ENCODE assay signal across 21 mouse cellular contexts in genomic region chr7:99946356-99946755, GRCm38 (mm10). TPM values are rescaled to one million over a fixed set of nuclear protein-coding genes. Genes with fewer than 3 reads are reported as not detected.
DNase-seq lines count a peak whose midpoint lies in the region; TF ChIP-seq lines count a peak whose summit lies in the region.
"Had no signal": no experiment of that assay in that cellular context is flagged by ENCODE, and none has a peak within 500 bp of the region (broad histone marks: within the 10 kb centered on the region; RNA-seq: fewer than 3 reads in every experiment).

No protein-coding gene starts in this region.

- H3K4me3 ChIP-seq in gastrocnemius, adult 2 months = no peak overlapping the region
- H3K4me3 ChIP-seq in macrophage (ENCODE audit: inconsistent target) = no peak overlapping the region
- H3K4me3 ChIP-seq: heart, embryonic 13.5 days had no signal

- 58% methylated on average over 4 of the region's 4 CpGs for WGBS in macrophage (ENCODE audit: missing documents)

- TF ChIP-seq CTCF in gastrocnemius, adult 2 months (IDR thresholded peaks at IDR 0.05) = no peak

- intact Hi-C loops in gastrocnemius, adult 2 months (cut with DNase I) = no loop called here
- intact Hi-C loops in heart, postnatal 10 days (cut with DNase I) = no loop called here

- DNase-seq in gastrocnemius, adult 2 months = no peak
- DNase-seq in gastrocnemius, postnatal 10 days = no peak
- peak; percentile 37 for DNase-seq in lung, postnatal 36 days
- DNase-seq in lung, adult 18-20 months = no peak
- peak; percentile 39 for DNase-seq in R1 (ENCODE audit: low read depth, low spot score)
- DNase-seq in heart, postnatal 10 days = no peak
- no peak for DNase-seq in kidney, adult 8-10 months
- DNase-seq: adrenal gland, postnatal 10 days; cerebellum, adult 9-10 months; embryo, embryonic 11 days; forebrain, postnatal 0 days; gastrocnemius, postnatal 25 days; kidney, postnatal 10 days; liver; right cerebral cortex, postnatal 25 days; thymus, adult 18-20 months had no signal

- no peaks in the 10 kb centered on the region for H3K79me2 ChIP-seq in macrophage (ENCODE audit: inconsistent target)

- H3K27ac ChIP-seq in gastrocnemius, adult 2 months = peak overlapping the region; percentile 38
- H3K27ac ChIP-seq in macrophage = peak overlapping the region; percentile 29; the same call in 1 of the 2 replicates
- H3K27ac ChIP-seq: heart, embryonic 13.5 days had no signal

- peaks cover 46% of the 10 kb centered on the region for H3K36me3 ChIP-seq in macrophage (ENCODE audit: inconsistent target)

RNA-seq across cellular contexts. Expression of gene Rnf169, which starts 33.9 kb away (rescaled TPM):
- 1 to 10 TPM; 8.1 to 10.0 TPM for total RNA-seq in gastrocnemius, adult 2 months (2021)
- 10 to 100 TPM in 1 of 2 experiments, 1 to 10 TPM in 1; 9.2 to 10.5 TPM for total RNA-seq in gastrocnemius, postnatal 10 days (2021)
- 100 to 1,000 TPM in 15 of 26 experiments, 10 to 100 TPM in 11; 44.4 to 168 (median 106) TPM for total RNA-seq in macrophage (2018; cell fraction: chromatin; rRNA removed)
- total RNA-seq in macrophage (2018; cell fraction: cytosol; rRNA removed) = 10 to 100 TPM in 23 of 26 experiments, 1 to 10 TPM in 3; 6.1 to 24.9 (median 18.3) TPM
- 100 to 1,000 TPM in 4 of 26 experiments, 10 to 100 TPM in 22; 19.2 to 119 (median 58.9) TPM for total RNA-seq in macrophage (2018; cell fraction: nucleus; rRNA removed)
- polyA plus RNA-seq in macrophage (2018) = 10.4 to 15.0 TPM (median 11.8 TPM) in 3 replicates
- 10 to 100 TPM; 15.7 TPM for total RNA-seq in heart, postnatal 10 days (2021)

RNA-seq across cellular contexts. Expression of gene Chrdl2, which starts 59.6 kb away (rescaled TPM):
- total RNA-seq in gastrocnemius, adult 2 months (2021) = 1 to 10 TPM; 2.0 to 3.2 TPM
- 1 to 10 TPM; 2.5 to 3.3 TPM for total RNA-seq in gastrocnemius, postnatal 10 days (2021)
- not detected for total RNA-seq in macrophage (2018; cell fraction: chromatin; rRNA removed)
- not detected for total RNA-seq in macrophage (2018; cell fraction: cytosol; rRNA removed)
- under 1 TPM in 1 of 26 experiments, not detected in 25; 0.50 TPM for total RNA-seq in macrophage (2018; cell fraction: nucleus; rRNA removed)
- polyA plus RNA-seq in macrophage (2018) = not detected in 3 replicates
- not detected for total RNA-seq in heart, postnatal 10 days (2021)
- total RNA-seq: adrenal gland, postnatal 10 days; forebrain, postnatal 0 days had no signal
- polyA plus RNA-seq: hindbrain, embryonic 11.5 days; lung, embryonic 16.5 days; midbrain, embryonic 11.5 days had no signal

Comparison
In these comparisons a context has a peak if more than half of its experiments do, and no peak if none do; other contexts are left out.
1. DNase-seq: peak in lung, postnatal 36 days (single experiment) and R1 (single experiment); none in gastrocnemius, adult 2 months (single experiment), gastrocnemius, postnatal 10 days (single experiment), lung, adult 18-20 months (0 of 2), heart, postnatal 10 days (0 of 2) and kidney, adult 8-10 months (0 of 2).